Mouse (Mus musculus) lung, adult 2 months (tissue): ENCODE measurements around the gene 1110008L16Rik. TPM values are rescaled to one million over a fixed set of nuclear protein-coding genes. Genes with fewer than 3 reads are reported as not detected.

Experiments used
- DNase-seq: peaks from one replicate; pipeline ENCODE4 v3.0.0; 2022
- H3K4me1 ChIP-seq: fragments of 200-500 bp; 2 replicates; pipeline ENCODE4 v1.6.1; 2011; ENCODE audit warnings: low read length; ENCODE audit not compliant: control insufficient read depth, insufficient read depth
- H3K4me3 ChIP-seq: fragments of 200-500 bp; replicated peaks from 2 replicates; pipeline ENCODE3; 2011; ENCODE audit warnings: low read depth, mild to moderate bottlenecking, control low read depth, low read length; ENCODE audit errors: extremely low read depth
- CTCF ChIP-seq: fragments of 200-500 bp; IDR thresholded peaks from 2 replicates; pipeline ENCODE4 v1.5.1; 2011; ENCODE audit warnings: mild to moderate bottlenecking, low read length, control low read depth; ENCODE audit not compliant: insufficient read depth
- POLR2A ChIP-seq: fragments of 200-500 bp; IDR thresholded peaks from 2 replicates; pipeline ENCODE4 v1.6.1; 2011; ENCODE audit warnings: low read depth, mild to moderate bottlenecking, control low read depth, low read length, borderline replicate concordance; ENCODE audit errors: extremely low read depth
- WGBS: fragments of 180-500 bp; shearing (Covaris S2); methylation state at CpG from one replicate; pipeline ENCODE4 v1.1.7; 2018; 5-methylcytosine and 5-hydroxymethylcytosine counted together
- polyA plus RNA-seq: library from polyadenylated mRNA; depleted of rRNA; stranded (reverse); fragments of >200 nt; gene quantifications from 2 replicates; pipeline ENCODE4 v1.2.3, GENCODE M21; 2012; rRNA removed

The 1110008L16Rik gene
- polyA plus RNA-seq, 1 experiment, result 3.1 TPM

GRCm38 (mm10) chr12:55420220-55420619, 120.8 kb downstream of the 1110008L16Rik start:
- no peak for TF ChIP-seq POLR2A
- TF ChIP-seq CTCF, result no peak
- no peak for DNase-seq
- WGBS, result 95% methylated on average over 24 of the region's 24 CpGs
- no peak overlapping the region for H3K4me3 ChIP-seq
- no peaks in the 10 kb centered on the region for H3K4me1 ChIP-seq

- no peaks in the 10 kb centered on the region for H3K4me1 ChIP-seq
- no peak for TF ChIP-seq CTCF
- no peak for TF ChIP-seq POLR2A
- 21% methylated on average over 3 of the region's 3 CpGs for WGBS
- no peak overlapping the region for H3K4me3 ChIP-seq
- no peak for DNase-seq
These were observed 122.7 kb downstream of the 1110008L16Rik start for GRCm38 (mm10) chr12:55422057-55422456.

GRCm38 (mm10) chr12:55426300-55426699, 126.9 kb downstream of the 1110008L16Rik start:
- 88% methylated on average over 7 of the region's 7 CpGs for WGBS
- TF ChIP-seq POLR2A (no peak), CTCF (no peak)
- H3K4me1 ChIP-seq, result no peaks in the 10 kb centered on the region
- no peak overlapping the region for H3K4me3 ChIP-seq
- no peak for DNase-seq

- no peak overlapping the region for H3K4me3 ChIP-seq
- no peak for DNase-seq
- peaks cover under 1% of the 10 kb centered on the region; the same call in 1 of the 2 replicates for H3K4me1 ChIP-seq
- TF ChIP-seq CTCF, result no peak
- no peak for TF ChIP-seq POLR2A
- WGBS, result 74% methylated on average over 8 of the region's 8 CpGs
These were observed 129.8 kb downstream of the 1110008L16Rik start for GRCm38 (mm10) chr12:55429201-55429600.

GRCm38 (mm10) chr12:55429956-55430355, 130.6 kb downstream of the 1110008L16Rik start:
- no peak for DNase-seq
- Histone ChIP-seq H3K4me3 (no peak overlapping the region), H3K4me1 (peaks cover 3% of the 10 kb centered on the region; the same call in 1 of the 2 replicates)
- WGBS, result 80% methylated on average over 4 of the region's 4 CpGs
- TF ChIP-seq POLR2A, result no peak
- TF ChIP-seq CTCF, result no peak

Other genes starting within 250 kb of the 1110008L16Rik start
- gene 2700097O09Rik, start 219.5 kb upstream of the 1110008L16Rik start, polyA plus RNA-seq, result 3.3 and 6.4 TPM in 2 replicates
- gene Srp54a, start 219.3 kb upstream of the 1110008L16Rik start, polyA plus RNA-seq, result 16.7 and 21.0 TPM in 2 replicates
- 17.7 and 22.7 TPM in 2 replicates for gene Fam177a, start 175.1 kb upstream of the 1110008L16Rik start, polyA plus RNA-seq
- gene Srp54b, start 144.5 kb upstream of the 1110008L16Rik start, polyA plus RNA-seq, result 15.9 and 27.4 TPM in 2 replicates
- not detected in 2 replicates for gene 1700047I17Rik2, start 100.0 kb upstream of the 1110008L16Rik start, polyA plus RNA-seq
- gene Srp54c, start 69.4 kb upstream of the 1110008L16Rik start, polyA plus RNA-seq, result 5.4 and 7.9 TPM in 2 replicates
- gene Ppp2r3c, start 3.4 kb downstream of the 1110008L16Rik start, polyA plus RNA-seq, result 1.2 and 1.9 TPM in 2 replicates
- gene Psma6, start 84.6 kb downstream of the 1110008L16Rik start, polyA plus RNA-seq, result 25.9 and 41.7 TPM in 2 replicates
- 282 and 367 TPM in 2 replicates for gene Nfkbia, start 193.1 kb downstream of the 1110008L16Rik start, polyA plus RNA-seq